Mouse (Mus musculus) neural tube, embryonic 14.5 days (tissue): ENCODE results near the gene Ak5. TPM values are rescaled to one million over a fixed set of nuclear protein-coding genes. Genes with fewer than 3 reads are reported as not detected.
A peak's percentile ranks its signal among the peaks of the same experiment; 100 is the strongest.
"Not testable (repeated sequence)": the region's sequence is repeated elsewhere in the genome, so short reads cannot be mapped to it uniquely, and the experiment has no call there.

Experiments
- ATAC-seq: fragments of 200-750 bp; cut with Nextera tagmentation; 2 replicates; pipeline ENCODE4 v1.8.0; 2017; ENCODE audit warnings: low read depth, mild to moderate bottlenecking, moderate TSS enrichment, moderate library complexity
- H3K27ac ChIP-seq: fragments of 300-500 bp; sonication (generic); 2 replicates; pipeline ENCODE4 v1.5.1; 2014; ENCODE audit warnings: low read depth, mild to moderate bottlenecking, control low read depth, low read length, moderate library complexity, mixed read lengths
- H3K27me3 ChIP-seq: fragments of 300-500 bp; sonication (generic); 2 replicates; pipeline ENCODE4 v1.6.1; 2014; ENCODE audit warnings: low read length; ENCODE audit not compliant: control insufficient read depth, insufficient read depth
- H3K36me3 ChIP-seq: fragments of 300-500 bp; sonication (generic); 2 replicates; pipeline ENCODE4 v1.6.1; 2014; ENCODE audit warnings: low read length, mixed read lengths; ENCODE audit not compliant: control insufficient read depth, insufficient read depth
- H3K4me1 ChIP-seq: fragments of 300-500 bp; sonication (generic); 2 replicates; pipeline ENCODE4 v1.6.1; 2014; ENCODE audit warnings: low read length; ENCODE audit not compliant: control insufficient read depth, insufficient read depth
- H3K4me2 ChIP-seq: fragments of 300-500 bp; sonication (generic); 2 replicates; pipeline ENCODE4 v1.6.1; 2014; ENCODE audit warnings: mild to moderate bottlenecking, low read depth, low read length, control low read depth
- H3K4me3 ChIP-seq: fragments of 300-500 bp; sonication (generic); 2 replicates; pipeline ENCODE4 v1.5.1; 2014; ENCODE audit warnings: low read depth, low read length, control low read depth, mixed read lengths
- H3K9ac ChIP-seq: fragments of 300-500 bp; sonication (generic); replicated peaks from 2 replicates; pipeline ENCODE4 v1.6.1; 2014; ENCODE audit warnings: low read depth, mild to moderate bottlenecking, control low read depth, low read length, mixed read lengths
- H3K9me3 ChIP-seq: fragments of 300-500 bp; sonication (generic); 2 replicates; pipeline ENCODE4 v1.6.1; 2016; ENCODE audit warnings: low read length; ENCODE audit not compliant: control insufficient read depth
- WGBS: fragments of 180-500 bp; shearing (Covaris S2); extraction: QIAGEN DNeasy Blood & Tissue Kit; methylation state at CpG from one replicate; pipeline ENCODE4 v1.1.7; 2014; 5-methylcytosine and 5-hydroxymethylcytosine counted together
- polyA plus RNA-seq: library from polyadenylated mRNA; unstranded; fragments of >200 nt; fragmentation: Nextera tagmentation; extraction: Ambion mirVana; gene quantifications from 2 replicates; pipeline ENCODE4 v1.2.1, GENCODE M21; 2014

The Ak5 gene
- 21.1 and 24.1 TPM in 2 replicates for polyA plus RNA-seq

DNA sequence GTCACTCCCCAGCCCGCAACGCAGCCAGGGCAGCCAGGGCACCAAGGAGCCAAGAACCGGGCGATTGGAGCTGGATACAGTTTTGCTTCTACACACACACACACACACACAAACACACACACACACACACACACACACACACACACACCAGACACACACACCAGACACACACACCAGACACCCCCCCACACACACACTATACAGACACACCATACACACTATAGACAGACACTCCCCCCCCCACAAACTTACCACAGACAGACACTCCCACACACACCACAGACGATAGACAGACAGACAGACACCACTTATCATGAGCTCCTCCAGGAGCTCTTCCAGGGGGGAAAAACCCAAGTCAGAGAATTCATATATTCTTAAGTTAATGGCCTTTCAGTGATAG lies at the start of gene Ak5:
Gene Ak5 (minus strand): TSS at position 122 of the 400 bp plus-strand sequence.
- Histone ChIP-seq H3K27me3 (peaks cover 3% of the 10 kb centered on the region; the same call in 1 of the 2 replicates), H3K4me3 (peak within 1 kb of the TSS; percentile 56), H3K4me2 (peak within 1 kb of the TSS; percentile 95), H3K4me1 (0 out of 2 replicates have a peak, but pooled peaks cover 3% of the 10 kb centered on the region), H3K27ac (no peak within 1 kb of the TSS), H3K9ac (peak within 1 kb of the TSS; percentile 63), H3K36me3 (no peaks in the 10 kb centered on the region), H3K9me3 (no peaks in the 10 kb centered on the region)
- 38% methylated on average over 1 of the region's 5 CpGs for WGBS
- peak; percentile 55 for ATAC-seq

GRCm38 (mm10) chr3:152713991-152714902 lies 46.1 kb upstream of the Ak5 start, which contains the start of gene Pigk:
TSS of gene Pigk (plus strand) at chr3:152714100.
- peak within 1 kb of the TSS; percentile 79 for H3K4me2 ChIP-seq
- H3K36me3 ChIP-seq: no peaks in the 10 kb centered on the region
- H3K4me3 ChIP-seq: peak within 1 kb of the TSS; percentile 99
- ATAC-seq: peak; percentile 91
- peak within 1 kb of the TSS; percentile 57; the same call in 1 of the 2 replicates for H3K27ac ChIP-seq
- H3K9ac ChIP-seq: peak within 1 kb of the TSS; percentile 95
- WGBS: under 1% methylated on average over 48 of the region's 48 CpGs
- H3K4me1 ChIP-seq: peaks cover 4% of the 10 kb centered on the region
- H3K27me3 ChIP-seq: no peaks in the 10 kb centered on the region; the same call in 1 of the 2 replicates
- H3K9me3 ChIP-seq: no peaks in the 10 kb centered on the region

DNA sequence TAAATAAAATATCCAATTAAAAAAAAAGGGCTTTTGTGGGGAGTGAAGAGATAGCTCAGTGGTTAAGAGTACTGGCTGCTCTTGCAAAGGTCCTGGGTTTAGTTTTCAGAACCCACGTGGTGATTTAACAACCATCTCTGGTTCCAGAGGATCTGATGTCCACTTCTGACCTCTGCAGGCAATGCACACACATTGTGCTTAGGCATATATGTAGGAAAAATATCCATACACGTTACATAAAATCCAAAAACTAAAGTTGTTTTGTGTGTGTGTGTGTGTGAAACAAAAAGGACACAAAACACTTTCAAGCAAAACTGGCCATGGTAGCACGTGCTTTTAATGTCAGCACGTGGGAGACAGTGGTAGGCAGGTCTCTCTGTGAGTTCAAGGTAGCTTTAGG lies 44.8 kb upstream of the Ak5 start:
- no peaks in the 10 kb centered on the region for H3K36me3 ChIP-seq
- no peaks in the 10 kb centered on the region; the same call in 1 of the 2 replicates for H3K27me3 ChIP-seq
- WGBS: 81% methylated on average over 4 of the region's 4 CpGs
- peaks cover 4% of the 10 kb centered on the region for H3K4me1 ChIP-seq
- H3K4me3 ChIP-seq: no peak overlapping the region
- H3K4me2 ChIP-seq: no peak overlapping the region
- ATAC-seq: no peak
- H3K9ac ChIP-seq: no peak overlapping the region
- no peaks in the 10 kb centered on the region for H3K9me3 ChIP-seq
- no peak overlapping the region for H3K27ac ChIP-seq

DNA sequence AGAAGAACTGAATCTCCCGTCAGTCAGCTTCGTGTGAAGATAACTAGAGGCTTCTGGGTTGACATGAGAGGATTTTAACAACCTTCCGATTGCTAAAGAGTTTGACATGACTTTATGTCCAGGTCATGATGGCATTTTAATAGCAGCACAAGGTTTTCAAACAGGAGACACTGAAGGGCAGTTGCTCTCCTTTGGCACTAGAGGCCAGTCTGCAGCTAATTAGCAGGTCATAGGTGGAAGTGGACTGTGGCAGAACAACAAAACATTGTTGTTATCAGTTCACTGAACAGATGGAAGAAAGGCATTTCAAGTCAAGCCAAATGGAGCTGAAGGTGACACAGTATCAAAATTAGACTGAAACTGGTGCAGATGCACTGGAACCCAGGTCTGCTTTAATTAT lies 41.8 kb upstream of the Ak5 start:
- Histone ChIP-seq H3K9ac (no peak overlapping the region), H3K27ac (no peak overlapping the region), H3K27me3 (no peaks in the 10 kb centered on the region; the same call in 1 of the 2 replicates), H3K4me1 (peaks cover 2% of the 10 kb centered on the region), H3K4me3 (no peak overlapping the region), H3K4me2 (no peak overlapping the region), H3K36me3 (no peaks in the 10 kb centered on the region), H3K9me3 (no peaks in the 10 kb centered on the region)
- no peak for ATAC-seq
- WGBS: 84% methylated on average over 3 of the region's 3 CpGs

DNA sequence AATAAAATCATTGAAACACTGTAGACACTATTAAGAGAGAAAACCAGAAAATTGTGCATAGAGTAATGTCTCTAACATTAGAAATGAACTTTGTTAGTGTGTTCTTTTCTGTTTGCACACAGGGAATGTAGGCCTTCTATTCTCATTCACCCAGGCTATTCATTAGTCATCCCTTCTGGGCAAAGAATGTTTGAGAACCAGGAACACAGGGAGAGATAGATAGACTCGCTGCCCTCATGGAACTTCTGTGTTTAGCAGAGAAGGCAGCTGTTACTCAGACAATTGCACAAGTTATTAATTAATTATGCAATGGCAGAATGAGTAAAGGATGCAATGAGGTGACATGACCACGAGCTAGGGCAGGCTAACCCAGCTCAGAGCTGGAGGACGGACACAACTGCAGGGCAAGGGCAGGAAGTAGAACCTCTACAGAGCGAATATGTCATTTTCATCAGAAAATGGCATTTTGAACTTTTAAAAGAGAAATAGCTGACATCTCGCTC lies 39.2 kb upstream of the Ak5 start:
- Histone ChIP-seq H3K4me3 (no peak overlapping the region), H3K36me3 (no peaks in the 10 kb centered on the region), H3K9me3 (no peaks in the 10 kb centered on the region), H3K27ac (no peak overlapping the region), H3K9ac (no peak overlapping the region), H3K4me1 (no peaks in the 10 kb centered on the region), H3K27me3 (no peaks in the 10 kb centered on the region), H3K4me2 (no peak overlapping the region)
- 87% methylated on average over 5 of the region's 5 CpGs for WGBS
- no peak for ATAC-seq

DNA sequence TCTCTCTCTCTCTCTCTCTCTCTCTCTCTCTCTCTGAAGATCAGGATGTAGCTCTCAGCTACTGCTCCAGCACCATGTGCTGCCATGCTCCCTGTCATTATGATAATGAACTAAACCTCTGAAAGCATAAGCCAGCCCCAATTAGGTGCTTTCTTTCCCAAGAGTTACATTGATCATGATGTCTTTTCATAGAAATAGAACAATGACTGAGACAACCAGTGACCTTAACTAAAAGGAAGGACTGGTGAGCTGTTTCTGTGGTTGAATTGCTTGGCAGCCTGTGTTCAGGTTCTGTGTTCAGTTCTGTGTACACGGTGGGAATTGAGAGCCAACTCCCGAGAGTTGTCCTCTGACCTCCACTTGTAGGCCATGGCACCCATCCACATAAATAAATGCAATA lies 38.7 kb upstream of the Ak5 start:
- Histone ChIP-seq H3K36me3 (no peaks in the 10 kb centered on the region), H3K27me3 (no peaks in the 10 kb centered on the region), H3K4me1 (no peaks in the 10 kb centered on the region), H3K4me3 (no peak overlapping the region), H3K4me2 (no peak overlapping the region), H3K9ac (no peak overlapping the region), H3K9me3 (no peaks in the 10 kb centered on the region), H3K27ac (no peak overlapping the region)
- ATAC-seq: no peak
- 81% methylated on average over 2 of the region's 2 CpGs for WGBS

DNA sequence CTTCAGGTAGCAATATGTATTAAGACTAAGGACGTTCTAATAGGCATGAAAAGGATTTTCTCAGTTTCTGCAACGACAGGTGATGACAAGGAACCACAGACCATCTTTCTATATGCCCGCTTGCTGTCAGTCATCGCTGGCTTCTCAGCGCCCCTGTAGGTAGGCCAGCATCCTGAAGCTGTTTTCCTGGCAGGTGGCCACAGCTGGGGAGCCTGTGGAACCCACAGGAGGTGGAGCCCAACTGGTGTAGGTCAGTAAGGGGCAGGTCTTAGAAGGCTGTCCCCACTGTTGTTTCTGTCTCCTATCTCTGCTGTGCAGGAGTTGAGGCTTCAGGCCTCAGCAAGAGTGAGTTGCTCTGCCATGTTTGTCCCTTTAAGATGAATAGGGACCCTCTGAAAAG lies 37.7 kb upstream of the Ak5 start:
- Histone ChIP-seq H3K27ac (no peak overlapping the region), H3K9me3 (no peaks in the 10 kb centered on the region), H3K36me3 (no peaks in the 10 kb centered on the region), H3K9ac (no peak overlapping the region), H3K4me1 (no peaks in the 10 kb centered on the region), H3K4me3 (no peak overlapping the region), H3K27me3 (no peaks in the 10 kb centered on the region), H3K4me2 (no peak overlapping the region)
- 75% methylated on average over 5 of the region's 5 CpGs for WGBS
- ATAC-seq: no peak

GRCm38 (mm10) chr3:152702274-152702843 lies 34.2 kb upstream of the Ak5 start:
- ATAC-seq: no peak
- no peaks in the 10 kb centered on the region for H3K36me3 ChIP-seq
- no peaks in the 10 kb centered on the region for H3K9me3 ChIP-seq
- no peak overlapping the region for H3K27ac ChIP-seq
- H3K27me3 ChIP-seq: no peaks in the 10 kb centered on the region
- H3K9ac ChIP-seq: no peak overlapping the region
- no peaks in the 10 kb centered on the region for H3K4me1 ChIP-seq
- no peak overlapping the region for H3K4me3 ChIP-seq
- WGBS: 57% methylated on average over 8 of the region's 8 CpGs
- H3K4me2 ChIP-seq: no peak overlapping the region

GRCm38 (mm10) chr3:152701536-152701935 lies 33.4 kb upstream of the Ak5 start:
- not testable (repeated sequence) for H3K9me3 ChIP-seq, H3K4me2 ChIP-seq, H3K36me3 ChIP-seq, H3K4me3 ChIP-seq, ATAC-seq, H3K27me3 ChIP-seq, H3K9ac ChIP-seq, H3K27ac ChIP-seq, H3K4me1 ChIP-seq
- 96% methylated on average over 8 of the region's 8 CpGs for WGBS
